Mouse (Mus musculus): Measurements from ENCODE around the gene Tent5b.
A peak's percentile ranks its signal among the peaks of the same experiment; 100 is the strongest.

Tent5b gene

DNA sequence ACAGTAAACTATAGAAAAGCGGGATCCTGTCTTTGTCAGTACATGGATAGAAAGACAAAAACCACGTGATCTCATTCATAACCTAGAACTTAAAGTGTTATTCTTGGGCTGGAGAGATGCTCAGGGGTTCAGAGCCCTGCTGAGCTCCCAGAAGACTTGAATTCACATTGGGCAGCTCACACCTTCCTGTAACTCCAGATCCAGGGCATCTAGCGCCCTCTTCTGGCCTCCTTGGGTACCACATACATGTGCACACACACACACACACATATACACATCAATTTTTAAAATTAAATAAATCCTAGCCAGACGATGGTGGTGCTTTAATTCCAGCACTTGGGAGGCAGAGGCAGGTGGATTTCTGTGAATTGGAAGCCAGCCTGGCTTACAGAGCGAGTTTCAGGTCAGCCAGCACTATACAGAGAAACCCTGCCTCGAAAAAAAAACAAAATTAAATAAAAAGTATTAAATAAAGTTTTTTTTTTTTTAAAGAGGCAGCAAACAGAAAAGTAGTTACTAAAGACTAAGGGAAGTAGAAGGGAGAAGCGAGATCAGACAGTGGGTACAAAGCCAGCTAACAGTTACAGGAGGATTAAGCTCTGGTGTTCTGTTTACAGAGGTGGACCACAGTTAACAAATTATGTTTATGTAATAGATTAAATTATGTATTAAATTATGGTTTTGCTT is 8.7 kb upstream of the Tent5b start:
- DNase-seq (ENCODE audit: low read depth): no peak

DNA sequence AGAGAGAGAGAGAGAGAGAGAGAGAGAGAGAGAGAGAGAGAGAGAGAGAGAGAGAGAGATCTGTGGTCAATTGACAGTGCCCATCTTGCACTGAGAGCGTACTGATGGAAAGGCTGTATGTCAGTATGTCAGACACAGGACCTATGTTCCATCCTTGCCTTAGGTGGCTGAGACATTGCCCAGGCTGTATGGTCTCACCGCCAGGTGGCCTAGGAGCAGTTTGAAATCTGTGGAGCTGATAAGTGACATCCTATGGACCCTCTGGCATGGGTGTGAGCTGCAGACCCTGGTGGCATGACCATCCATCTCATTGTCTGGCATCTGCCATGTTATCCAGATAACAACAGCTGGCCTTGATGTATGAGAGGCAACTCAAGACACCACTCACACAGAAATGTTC is 6.1 kb upstream of the Tent5b start:
- no peak for DNase-seq (ENCODE audit: low read depth)

DNA sequence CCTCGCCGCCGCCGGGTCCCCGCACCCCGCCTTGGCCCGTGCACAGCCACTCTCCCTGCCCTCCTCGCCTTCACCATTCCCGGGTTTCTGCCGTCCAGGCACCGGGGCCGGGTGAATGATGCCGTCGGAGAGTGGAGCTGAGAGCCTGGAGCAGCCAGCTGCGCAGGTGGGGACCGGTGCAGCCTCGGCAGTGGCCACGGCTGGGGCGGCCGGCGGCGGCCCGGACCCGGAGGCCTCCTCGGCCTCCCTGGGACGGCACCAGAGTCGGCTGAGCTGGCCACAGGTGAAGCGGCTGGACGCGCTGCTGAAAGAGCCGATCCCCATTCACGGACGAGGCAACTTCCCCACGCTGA is 229 bp downstream of the Tent5b start:
- no peak for DNase-seq (ENCODE audit: low read depth)

DNA sequence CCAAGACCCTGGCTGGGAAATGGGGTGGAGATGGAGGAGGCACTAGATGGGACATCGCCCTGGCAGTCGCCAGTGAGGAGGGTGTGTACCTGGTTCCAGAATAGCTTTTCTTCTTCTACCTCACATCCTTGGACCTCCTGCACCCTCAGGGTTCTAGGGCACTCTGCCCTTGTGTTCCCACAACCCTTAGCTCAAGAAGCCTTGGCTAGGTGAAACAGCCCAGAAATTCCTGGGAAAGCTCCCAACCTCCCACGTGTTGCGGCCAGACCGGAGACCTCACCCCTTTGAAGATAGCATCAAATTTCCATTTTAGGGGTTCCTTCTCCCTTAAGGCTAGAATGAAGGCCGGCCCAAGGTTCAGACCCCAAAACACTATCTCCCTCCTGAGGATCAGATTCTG is 822 bp downstream of the Tent5b start:
- DNase-seq (ENCODE audit: low read depth): no peak

DNA sequence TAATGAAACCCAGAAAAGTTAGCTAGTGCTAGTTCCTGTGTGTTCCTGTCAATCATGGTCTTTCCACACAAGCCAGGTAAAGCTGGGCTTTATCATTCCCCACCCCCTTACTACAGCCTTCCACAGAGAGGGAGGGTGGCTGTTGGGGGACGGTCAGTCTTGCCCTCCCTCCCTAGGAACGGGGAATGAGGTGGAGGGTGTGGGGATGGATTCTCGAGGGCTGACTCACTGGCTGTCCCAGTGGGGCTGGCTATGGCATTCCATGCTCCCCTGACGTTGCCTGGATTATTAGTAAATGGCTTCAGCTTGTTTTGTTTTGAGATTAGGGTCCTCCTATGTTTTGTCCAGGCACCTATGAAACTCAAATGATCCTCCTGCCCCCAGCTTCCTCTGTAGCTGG is 1.6 kb downstream of the Tent5b start:
- DNase-seq (ENCODE audit: low read depth): no peak

DNA sequence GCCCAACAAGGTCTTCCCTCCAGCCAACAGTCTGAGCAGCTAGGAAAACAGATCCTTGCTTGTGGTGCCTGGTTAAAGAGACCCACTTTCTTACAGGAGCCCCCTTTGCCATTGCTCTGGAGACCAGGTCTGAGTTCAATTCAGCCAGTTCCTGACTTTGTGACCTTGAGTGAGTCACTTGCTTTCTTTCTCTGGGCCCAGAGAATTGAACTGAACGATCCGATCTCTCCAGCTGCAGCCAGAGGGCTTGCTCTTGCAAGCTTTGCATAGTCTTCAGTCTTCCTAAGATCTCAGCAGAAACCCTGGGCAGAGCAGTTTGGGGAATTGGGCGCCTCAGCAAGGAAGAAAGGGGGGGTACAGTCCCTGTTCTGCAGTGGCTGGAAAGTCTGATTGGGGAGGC is 2.5 kb downstream of the Tent5b start:
- DNase-seq (ENCODE audit: low read depth): no peak

DNA sequence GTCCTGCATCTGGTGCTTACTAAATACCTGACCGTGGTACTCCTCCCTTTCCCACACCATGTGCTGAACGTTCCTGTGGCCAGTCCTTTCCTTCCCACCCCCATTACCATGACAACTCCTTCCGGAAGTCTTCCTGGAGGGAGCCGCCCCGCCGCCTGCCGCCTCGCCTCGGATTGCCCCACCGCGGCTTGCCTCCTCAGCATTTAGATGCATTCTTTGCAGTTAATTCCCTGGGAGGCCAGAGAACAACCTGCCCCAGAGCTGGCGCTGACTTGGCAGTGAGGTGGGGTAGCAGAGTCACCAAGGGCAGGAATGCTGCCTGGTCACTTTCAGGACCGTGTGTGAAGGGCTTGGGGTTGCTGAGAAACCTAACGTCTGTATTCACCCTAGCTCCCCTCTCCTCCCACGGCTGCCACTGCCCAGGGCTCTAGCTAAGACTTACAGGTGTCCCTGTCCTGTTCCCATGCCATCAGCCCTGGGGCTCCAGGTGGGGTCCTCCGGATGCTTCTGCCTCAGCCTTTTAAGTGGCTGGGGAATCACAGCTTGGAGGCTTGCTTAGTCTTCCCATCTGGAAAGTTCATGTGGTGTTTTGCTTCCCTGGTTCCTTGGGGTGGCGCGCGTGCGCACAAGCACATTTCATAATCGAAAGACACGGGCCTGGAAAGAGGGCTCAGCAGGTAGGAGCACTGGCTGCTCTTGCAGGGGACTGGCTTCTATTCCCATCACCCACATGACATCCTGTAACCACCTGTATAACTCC is 4.5 kb downstream of the Tent5b start:
- DNase-seq (ENCODE audit: low read depth): no peak

DNA sequence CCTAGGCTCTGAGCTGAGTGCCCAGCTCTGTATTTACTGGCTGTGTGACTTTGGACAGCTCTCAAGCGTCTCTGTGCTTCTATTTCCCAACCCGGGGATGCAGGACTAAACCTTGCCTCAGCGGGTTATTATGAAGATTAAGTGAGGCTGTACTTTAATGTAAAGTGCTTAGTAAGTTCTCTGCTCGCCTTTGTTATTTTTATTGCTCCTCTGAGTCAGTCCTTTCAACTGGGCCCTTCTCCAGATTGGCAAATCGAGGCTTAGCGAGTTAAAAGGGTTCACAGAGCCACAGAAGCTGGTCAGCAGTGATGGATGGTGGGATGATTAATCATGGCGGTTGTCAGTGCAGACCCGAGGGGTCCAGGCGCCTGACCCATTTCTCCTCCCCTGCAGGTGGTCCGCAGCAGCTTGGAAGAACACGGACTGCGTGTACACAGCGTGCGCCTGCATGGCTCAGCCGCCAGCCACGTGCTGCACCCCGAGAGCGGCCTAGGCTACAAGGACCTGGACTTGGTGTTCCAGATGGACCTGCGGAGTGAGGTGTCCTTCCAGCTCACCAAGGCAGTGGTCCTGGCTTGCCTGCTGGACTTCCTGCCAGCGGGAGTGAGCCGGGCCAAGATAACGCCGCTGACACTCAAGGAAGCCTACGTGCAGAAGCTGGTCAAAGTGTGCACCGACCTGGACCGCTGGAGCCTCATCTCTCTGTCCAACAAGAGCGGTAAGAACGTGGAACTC is 5.9 kb downstream of the Tent5b start:
- no peak for DNase-seq (ENCODE audit: low read depth)

DNA sequence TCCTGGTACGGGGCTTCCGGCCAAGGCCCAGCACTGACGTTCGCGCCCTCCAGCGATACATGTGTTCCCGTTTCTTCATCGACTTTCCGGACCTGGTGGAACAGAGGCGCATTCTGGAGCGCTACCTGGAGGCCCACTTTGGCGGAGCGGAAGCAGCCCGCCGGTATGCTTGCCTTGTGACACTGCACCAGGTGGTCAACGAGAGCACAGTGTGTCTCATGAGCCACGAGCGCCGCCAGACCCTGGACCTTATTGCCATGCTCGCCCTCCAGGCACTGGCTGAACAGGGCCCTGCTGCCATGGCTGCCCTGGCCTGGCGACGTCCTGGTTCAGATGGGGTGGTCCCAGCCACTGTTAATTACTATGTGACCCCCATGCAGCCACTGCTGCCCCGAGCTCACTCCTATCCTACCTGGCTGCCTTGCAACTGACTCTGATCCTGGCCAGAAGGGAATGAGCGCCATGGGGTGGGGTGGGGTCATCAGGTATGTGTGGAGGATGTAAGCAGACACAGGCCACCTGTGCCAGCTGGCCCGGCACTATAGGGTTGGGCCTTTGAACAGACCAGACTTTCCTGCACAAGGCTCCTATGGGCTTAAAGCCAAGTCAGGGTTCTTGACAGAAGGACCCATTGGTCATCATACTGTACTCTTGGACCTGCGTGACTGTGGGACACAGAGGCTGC is 6.9 kb downstream of the Tent5b start:
- DNase-seq (ENCODE audit: low read depth): no peak

DNA sequence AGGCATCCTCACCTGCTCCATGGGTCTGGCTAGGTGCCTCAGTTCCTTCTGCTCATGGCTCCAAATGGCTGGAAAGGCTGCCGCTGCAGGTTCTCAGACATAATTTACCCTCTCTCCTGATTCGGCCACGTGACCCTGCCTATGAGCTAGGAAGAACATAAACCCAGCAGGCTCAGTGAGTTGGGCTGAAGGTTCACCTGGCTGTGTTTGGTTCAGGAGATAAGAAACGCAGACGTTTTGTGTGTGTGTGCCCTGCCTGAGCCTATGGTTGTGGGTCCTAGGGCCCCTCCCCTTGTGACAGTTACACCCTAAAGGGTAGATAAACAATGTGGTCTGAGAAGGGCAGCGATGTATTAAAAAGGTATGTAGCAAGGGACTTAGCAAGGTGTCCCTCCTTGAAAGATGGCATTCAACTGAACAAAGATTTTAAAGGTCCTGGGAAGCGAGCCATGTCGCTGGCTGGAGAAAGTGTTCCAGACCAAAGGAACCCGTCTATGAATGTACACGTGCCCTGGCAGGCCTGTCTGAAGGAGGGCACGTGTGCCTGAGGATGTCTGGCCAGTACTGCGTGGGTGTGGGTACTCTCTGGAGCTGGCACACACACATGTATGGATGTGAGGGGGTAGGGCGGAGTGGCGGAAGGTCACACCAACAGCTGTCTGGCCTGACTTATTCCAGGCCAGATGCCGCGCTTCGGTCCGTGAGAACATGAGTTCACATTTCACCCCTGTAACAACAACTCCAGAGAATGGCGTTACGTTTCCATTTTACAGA is 8.9 kb downstream of the Tent5b start:
- DNase-seq (ENCODE audit: low read depth): no peak

DNA sequence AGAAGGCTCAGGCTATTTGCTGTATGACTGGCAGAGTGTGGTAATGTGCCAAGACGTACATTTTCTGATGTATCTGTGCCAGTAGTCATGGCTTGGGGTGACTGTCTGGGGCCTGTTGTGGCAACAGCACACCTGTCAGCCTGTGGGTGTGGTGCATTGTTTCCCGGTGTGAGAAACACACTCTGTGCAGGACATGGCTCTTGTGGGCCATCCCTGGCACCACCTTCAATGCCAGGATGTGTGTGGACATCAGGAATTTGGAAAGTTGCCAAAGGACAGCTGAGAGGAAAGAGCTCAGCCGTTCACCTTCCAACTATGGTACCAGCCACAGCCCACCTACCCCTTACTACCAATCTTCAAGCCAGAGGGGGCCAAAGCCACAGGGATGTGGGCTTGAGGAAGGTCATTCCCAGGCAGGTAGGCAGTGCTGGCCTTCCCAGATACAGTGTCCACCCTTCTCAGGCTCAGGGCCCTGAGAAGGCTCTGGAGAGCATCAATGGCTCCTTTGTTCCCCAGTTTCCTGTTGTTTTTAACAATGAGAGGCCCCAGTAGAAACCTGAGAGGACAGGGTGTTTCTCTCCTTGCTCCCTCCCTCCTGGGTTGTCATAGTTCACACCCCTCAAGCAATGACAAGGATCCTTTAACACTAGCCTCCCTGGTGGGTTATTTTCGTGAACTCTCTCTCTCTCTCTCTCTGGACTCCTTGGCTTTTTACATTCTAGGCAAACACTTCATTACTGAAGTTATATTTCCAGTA is 9.7 kb downstream of the Tent5b start:
- DNase-seq (ENCODE audit: low read depth): no peak

DNA sequence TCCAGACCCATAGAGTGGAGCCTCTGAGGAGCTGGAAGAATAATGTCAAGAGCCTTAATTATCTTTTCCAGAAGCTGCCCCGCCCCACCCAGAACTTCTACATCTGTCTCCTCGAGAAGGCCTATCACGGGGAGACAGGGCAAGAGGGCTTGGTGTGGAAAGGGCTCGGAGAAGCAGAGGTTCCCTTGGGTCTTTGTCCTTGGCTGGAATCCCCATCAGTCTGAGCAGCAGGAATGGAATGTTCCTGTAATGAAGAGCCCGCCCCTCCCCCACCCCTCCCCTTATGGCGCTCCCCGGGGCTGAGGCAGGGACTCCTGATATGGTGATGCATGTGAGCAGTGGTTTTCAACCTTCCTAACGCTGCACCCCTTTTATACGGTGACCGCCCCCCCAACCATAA is 11.9 kb downstream of the Tent5b start:
- peak; percentile 46 for DNase-seq (ENCODE audit: low read depth)

DNA sequence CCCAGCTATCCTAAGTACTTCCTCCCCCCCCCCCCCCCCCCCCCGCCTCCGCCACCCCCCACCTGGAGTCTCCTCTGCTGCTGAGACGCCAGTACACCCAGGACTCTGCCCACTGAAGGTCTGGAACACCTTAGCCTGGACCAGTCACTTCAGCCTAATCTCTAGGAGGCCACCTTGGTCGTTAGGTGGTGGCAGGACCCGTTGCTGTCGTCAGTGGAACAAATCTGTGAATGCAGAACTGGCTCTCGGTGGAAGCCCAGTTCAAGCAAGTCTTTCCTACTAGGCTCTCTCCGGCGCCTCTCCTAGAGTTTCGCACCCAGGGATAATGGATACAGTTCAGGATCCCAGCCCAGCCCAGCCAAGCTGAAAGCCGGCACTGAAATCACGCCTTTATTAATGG is 14.0 kb downstream of the Tent5b start:
- DNase-seq (ENCODE audit: low read depth): no peak

DNA sequence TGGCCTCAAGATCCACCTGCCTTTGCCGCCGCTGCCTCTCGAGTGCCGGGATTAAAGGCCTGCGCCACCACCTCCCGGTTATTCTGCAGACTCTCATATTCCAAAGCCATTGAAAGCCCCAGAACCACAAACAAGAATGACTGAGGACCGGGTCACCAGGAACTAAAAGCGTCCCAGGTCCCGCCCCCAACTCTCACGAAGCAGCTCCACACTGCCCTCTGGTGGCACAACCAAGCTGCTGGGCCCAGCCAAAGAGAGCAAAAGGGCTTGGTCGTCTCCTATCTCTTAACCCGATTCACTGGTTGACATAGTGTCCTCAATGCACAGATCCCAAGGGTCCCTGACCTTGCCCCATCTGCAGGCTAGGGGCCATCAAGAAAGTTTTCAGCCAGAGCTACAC is 14.5 kb downstream of the Tent5b start:
- peak; percentile 87 for DNase-seq (ENCODE audit: low read depth)

DNA sequence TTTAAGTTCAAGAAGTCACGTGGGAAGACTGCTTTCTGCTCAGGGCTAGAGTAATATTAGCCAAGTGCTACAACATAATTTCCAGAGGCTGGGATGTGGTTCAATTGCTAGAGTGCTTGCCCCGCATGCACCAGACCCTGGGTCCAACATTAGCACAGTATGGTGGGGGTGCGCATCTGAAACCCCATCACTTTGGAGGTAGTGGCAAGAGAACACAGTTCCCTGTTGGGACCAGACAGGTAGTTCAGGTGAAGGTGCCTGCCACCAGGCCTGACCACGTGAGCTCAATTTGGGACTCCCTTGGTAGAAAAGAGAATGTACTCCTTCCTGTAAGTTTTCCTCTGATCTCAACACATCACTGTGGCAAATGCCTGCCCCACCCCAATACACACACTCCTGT is 14.9 kb downstream of the Tent5b start:
- no peak for DNase-seq (ENCODE audit: low read depth)

DNA sequence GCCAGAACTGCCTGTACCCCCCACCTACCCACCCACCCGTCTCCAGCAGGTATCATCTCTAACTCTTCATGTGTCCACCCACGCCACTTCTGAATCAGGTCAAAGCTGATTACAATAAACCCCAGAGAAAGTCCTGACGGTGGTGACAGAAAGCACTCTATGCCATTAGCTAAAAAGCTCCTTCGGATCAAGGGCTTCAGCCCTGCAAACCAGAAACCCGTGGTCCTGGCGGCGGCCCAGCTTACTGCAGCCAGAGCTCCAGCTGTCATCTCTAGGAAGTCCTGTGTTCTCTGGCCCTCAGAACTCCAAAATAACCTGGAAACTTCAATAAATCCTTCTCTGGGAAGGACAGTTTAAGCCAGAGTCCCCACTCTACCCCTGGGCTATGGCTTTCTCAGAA is 15.8 kb downstream of the Tent5b start:
- DNase-seq (ENCODE audit: low read depth): no peak

DNA sequence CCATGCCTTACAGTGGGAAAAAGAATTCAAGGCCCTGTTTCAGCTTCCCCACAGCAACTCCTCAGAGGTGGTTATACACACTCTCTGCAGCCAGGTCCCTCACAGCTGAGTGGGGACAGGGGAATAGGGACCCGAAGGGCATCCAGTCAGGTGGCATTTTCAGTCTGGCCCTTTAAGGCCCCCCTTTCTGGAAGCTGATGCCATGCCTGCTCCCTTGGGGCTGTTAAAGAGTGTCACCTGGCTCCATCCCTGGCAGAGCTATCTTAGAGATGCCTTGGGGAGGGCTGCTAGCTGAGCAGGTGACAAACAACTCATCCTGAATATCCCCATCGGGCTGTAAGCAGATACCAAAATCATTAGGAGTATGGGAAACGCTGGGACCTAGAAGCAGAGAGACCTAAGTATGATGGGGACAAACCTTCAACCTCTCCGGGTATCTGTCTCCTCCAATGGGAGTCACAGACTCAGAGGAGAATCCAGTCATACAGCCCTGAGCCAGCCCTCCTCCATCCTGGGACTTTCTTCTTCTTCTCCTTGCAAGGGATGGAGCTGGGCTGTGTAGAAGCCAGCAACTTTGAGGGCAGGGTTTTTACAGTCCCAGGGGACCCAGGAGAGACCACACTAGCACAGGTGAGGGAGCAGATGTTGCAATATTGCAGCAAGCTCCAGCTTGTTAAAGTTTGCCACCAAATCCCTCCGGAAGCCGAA is 17.0 kb downstream of the Tent5b start:
- DNase-seq (ENCODE audit: low read depth): no peak

DNA sequence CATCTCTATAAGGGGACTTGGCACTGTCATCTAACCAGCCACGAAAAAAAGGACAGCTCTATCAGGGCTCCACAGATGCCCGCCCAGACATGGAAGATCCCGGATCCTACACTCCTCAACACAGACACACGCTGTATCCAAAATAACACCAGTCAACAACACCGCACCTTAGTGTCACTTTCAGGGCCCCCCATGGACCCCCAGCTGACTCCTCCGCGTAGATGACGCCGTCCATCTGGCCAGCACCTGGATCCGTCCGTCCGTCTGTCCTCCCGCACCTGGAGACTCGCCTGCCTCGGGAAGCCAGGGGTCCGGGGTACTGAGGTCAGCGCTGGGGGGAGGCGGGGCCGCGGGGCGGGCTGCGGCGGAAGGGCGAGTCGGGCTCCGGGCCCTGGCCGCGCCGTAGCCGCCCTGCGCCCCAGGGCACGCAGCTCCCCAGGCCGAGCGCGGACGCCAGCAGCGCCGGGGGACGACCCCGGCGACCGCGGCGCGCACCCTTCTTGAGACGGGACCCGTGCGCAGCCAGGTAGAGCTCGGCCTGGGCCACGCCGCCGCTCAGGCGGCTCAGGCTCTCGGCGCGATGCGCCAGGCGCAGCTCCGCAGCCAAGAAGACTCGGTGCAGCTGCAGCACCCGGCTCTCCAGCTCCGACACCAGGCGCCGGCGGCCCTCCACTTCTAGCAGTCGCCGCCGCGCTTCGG is 17.7 kb downstream of the Tent5b start:
- no peak for DNase-seq (ENCODE audit: low read depth)

DNA sequence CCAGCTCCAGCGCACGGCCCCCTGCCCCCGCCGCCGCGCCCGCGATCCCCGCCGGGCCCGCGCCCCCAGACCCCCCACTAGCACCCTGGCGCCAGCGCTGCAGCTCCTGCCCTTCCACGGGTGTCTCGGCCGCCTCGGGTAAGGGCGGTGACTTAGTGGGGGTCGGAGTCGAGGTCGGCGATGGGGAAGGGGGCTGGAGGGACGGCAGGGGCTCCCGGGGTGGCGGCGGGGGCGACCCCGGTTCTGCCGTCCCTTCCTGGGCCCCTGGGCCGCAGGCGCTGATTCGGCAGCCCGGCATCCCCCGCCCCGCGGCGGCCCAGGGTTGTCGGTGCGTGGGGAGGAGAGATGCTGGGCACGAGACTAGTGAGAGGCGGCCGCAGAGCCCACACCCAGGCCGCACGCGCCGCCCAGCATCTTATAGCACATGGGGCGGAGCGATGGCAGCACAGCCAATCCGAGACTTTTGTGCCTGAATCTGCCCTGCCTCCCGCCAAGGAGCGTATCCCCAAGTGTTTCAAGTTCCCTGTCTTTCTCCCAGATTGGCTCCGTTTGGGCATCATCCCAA is 18.3 kb downstream of the Tent5b start, which contains the start of gene Trnp1:
TSS of gene Trnp1 (minus strand) at position 391 of the 565 bp plus-strand sequence.
- DNase-seq (ENCODE audit: low read depth): peak; percentile 53

Data from c-Kit-positive CD71-positive TER-119-negative erythroid progenitor cells, embryonic 14.5 days (primary cell).